Comparison of ENCODE assay signal across 16 mouse cellular contexts in the genomic region with DNA sequence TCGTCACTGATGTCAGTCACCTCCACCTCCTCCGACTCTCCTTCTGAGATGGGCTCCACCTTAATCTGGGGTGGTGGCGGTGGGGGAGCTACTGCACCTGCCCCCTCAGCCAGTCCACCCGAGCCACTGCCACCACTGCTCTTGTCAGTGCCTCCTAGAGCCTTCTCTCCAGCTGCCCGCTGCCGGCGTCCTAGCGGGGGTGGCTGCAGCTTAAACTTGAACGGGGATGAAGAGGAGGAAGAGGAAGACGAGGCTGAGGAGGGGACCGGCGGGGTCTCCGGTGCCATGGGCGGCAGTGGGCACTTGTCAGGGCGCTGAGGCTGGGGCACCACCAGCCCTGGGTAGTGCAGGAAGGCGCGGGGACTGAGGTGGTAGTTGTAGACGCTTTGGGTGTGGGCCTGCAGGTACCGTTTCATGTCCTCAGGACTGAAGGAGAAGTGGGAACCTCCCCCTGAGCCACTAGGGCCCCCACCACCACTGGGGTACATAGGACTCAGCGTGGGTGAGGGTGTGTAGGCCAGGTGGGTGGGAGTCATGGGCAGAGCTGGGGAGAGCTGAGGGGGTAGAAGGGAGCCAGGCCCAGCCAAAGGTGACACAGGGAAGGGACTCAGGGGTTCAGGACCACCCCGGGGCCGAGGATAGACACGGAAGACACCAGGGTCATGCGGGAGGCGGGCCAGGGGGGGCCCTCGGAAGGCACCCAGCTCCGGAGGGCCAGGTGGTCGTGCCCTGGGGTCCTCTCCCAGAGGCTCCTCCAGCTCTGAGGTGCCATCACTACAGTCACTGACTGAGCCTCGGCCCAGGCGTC. TPM values are rescaled to one million over a fixed set of nuclear protein-coding genes. Genes with fewer than 3 reads are reported as not detected.
DNase-seq lines count a peak whose midpoint lies in the region; ATAC-seq and TF ChIP-seq lines count a peak whose summit lies in the region.
"Had no signal": no experiment of that assay in that cellular context is flagged by ENCODE, and none has a peak within 500 bp of the region (broad histone marks: within the 10 kb centered on the region; RNA-seq: fewer than 3 reads in every experiment).

No protein-coding gene starts in this region.

- TF ChIP-seq CTCF in gastrocnemius, adult 2 months (IDR thresholded peaks at IDR 0.05): no peak
- TF ChIP-seq CTCF in E14TG2a.4 (conservative IDR thresholded peaks at IDR 0.05; ENCODE audit: low read length): no peak

- WGBS in embryonic facial prominence, embryonic 14.5 days: 83% methylated on average over 30 of the region's 30 CpGs
- WGBS in intestine, embryonic 16.5 days: 87% methylated on average over 30 of the region's 30 CpGs

- H3K27ac ChIP-seq in gastrocnemius, adult 2 months: peak overlapping the region; percentile 97; the same call in 1 of the 2 replicates
- H3K27ac ChIP-seq in embryonic facial prominence, embryonic 14.5 days (replicated peaks; ENCODE audit: low read depth, low read length): 0 out of 2 replicates have a peak overlapping the region, but pooled peaks have one; percentile 21
- H3K27ac ChIP-seq in intestine, embryonic 16.5 days (ENCODE audit: low read length): no peak overlapping the region
- H3K27ac ChIP-seq: macrophage had no signal

- DNase-seq in gastrocnemius, adult 2 months: peak; percentile 19
- DNase-seq in gastrocnemius, postnatal 4 days (ENCODE audit: low spot score in 2 of 2): no peak
- DNase-seq in kidney, adult 11 months: peak; percentile 16
- DNase-seq in kidney, adult 9 months: no peak
- DNase-seq in embryonic facial prominence, embryonic 14.5 days (ENCODE audit: low spot score): no peak
- DNase-seq in gastrocnemius, postnatal 36 days: no peak
- DNase-seq: B cell, adult 2 months; cerebellum, adult 18-20 months; right cerebral cortex, postnatal 14 days had no signal

- no peak overlapping the region for H3K4me2 ChIP-seq in embryonic facial prominence, embryonic 14.5 days (ENCODE audit: low read depth, low read length)
- H3K4me2 ChIP-seq in intestine, embryonic 16.5 days (ENCODE audit: low read depth, low read length): no peak overlapping the region
- H3K4me2 ChIP-seq: liver, embryonic 15.5 days had no signal

- no peak overlapping the region for H3K4me3 ChIP-seq in gastrocnemius, adult 2 months
- H3K4me3 ChIP-seq in E14TG2a.4 (replicated peaks; ENCODE audit: low read length): peak overlapping the region; percentile 98
- no peak overlapping the region for H3K4me3 ChIP-seq in embryonic facial prominence, embryonic 14.5 days (ENCODE audit: low read depth, low read length)
- H3K4me3 ChIP-seq in intestine, embryonic 16.5 days (ENCODE audit: low read length): no peak overlapping the region
- H3K4me3 ChIP-seq: liver, embryonic 15.5 days had no signal

- H3K4me1 ChIP-seq in E14TG2a.4 (replicated peaks; ENCODE audit: low read depth, low read length): peaks cover 79% of the 10 kb centered on the region
- peaks cover 20% of the 10 kb centered on the region for H3K4me1 ChIP-seq in embryonic facial prominence, embryonic 14.5 days (ENCODE audit: control insufficient read depth, insufficient read depth, low read length)
- H3K4me1 ChIP-seq in intestine, embryonic 16.5 days (ENCODE audit: control insufficient read depth, insufficient read depth, low read length): peaks cover 39% of the 10 kb centered on the region

- peaks cover 77% of the 10 kb centered on the region for H3K36me3 ChIP-seq in E14TG2a.4 (ENCODE audit: insufficient read depth, low read length)
- H3K36me3 ChIP-seq in embryonic facial prominence, embryonic 14.5 days (ENCODE audit: control insufficient read depth, insufficient read depth, low read length): peaks cover 56% of the 10 kb centered on the region
- H3K36me3 ChIP-seq in intestine, embryonic 16.5 days (ENCODE audit: control insufficient read depth, insufficient read depth, low read length): peaks cover 14% of the 10 kb centered on the region; the same call in 1 of the 2 replicates

- H3K9me3 ChIP-seq in E14TG2a.4 (ENCODE audit: low read length): no peaks in the 10 kb centered on the region
- no peaks in the 10 kb centered on the region for H3K9me3 ChIP-seq in embryonic facial prominence, embryonic 14.5 days (ENCODE audit: control insufficient read depth, low read length)
- no peaks in the 10 kb centered on the region for H3K9me3 ChIP-seq in intestine, embryonic 16.5 days (ENCODE audit: control insufficient read depth, low read length)
- H3K9me3 ChIP-seq: liver, embryonic 15.5 days had no signal

- H3K27me3 ChIP-seq in E14TG2a.4 (ENCODE audit: insufficient read depth, low read length): no peaks in the 10 kb centered on the region
- H3K27me3 ChIP-seq in embryonic facial prominence, embryonic 14.5 days (replicated peaks; ENCODE audit: control insufficient read depth, insufficient read depth, low read length): no peaks in the 10 kb centered on the region
- no peaks in the 10 kb centered on the region for H3K27me3 ChIP-seq in intestine, embryonic 16.5 days (replicated peaks; ENCODE audit: control insufficient read depth, insufficient read depth, low read length)

- intact Hi-C loops in gastrocnemius, adult 2 months (cut with DNase I): no loop called here
- intact Hi-C loops in gastrocnemius, postnatal 36 days (cut with DNase I): loop anchor here (2.0 to 5.0 kb wide), 5 partner anchors 26 to 148 kb away; partner anchors contain the start of gene Megf8

- no peak overlapping the region for H3K9ac ChIP-seq in embryonic facial prominence, embryonic 14.5 days (ENCODE audit: low read depth, low read length)
- no peak overlapping the region for H3K9ac ChIP-seq in intestine, embryonic 16.5 days (ENCODE audit: low read depth, low read length)
- H3K9ac ChIP-seq: liver, embryonic 15.5 days had no signal

- ATAC-seq in embryonic facial prominence, embryonic 14.5 days (ENCODE audit: low read depth): no peak
- no peak for ATAC-seq in intestine, embryonic 16.5 days
- ATAC-seq: activated CD4-positive, CD25-positive, alpha-beta regulatory T cell, adult 4 months; forebrain, embryonic 16.5 days; inflammation-experienced regulatory T-cells, adult 6 months had no signal

RNA-seq across cellular contexts. Expression of gene Erf, which starts 5.8 kb away (rescaled TPM):
- 1 to 10 TPM; 5.4 to 7.4 TPM for total RNA-seq in gastrocnemius, adult 2 months (2021)
- total RNA-seq in gastrocnemius, postnatal 4 days (2021): 10 to 100 TPM; 32.7 to 34.6 TPM
- polyA plus RNA-seq in embryonic facial prominence, embryonic 14.5 days (2014; fragmentation: Nextera tagmentation; extraction: Ambion mirVana): 23.3 and 26.0 TPM in 2 replicates
- 6.6 and 7.9 TPM in 2 replicates for polyA plus RNA-seq in intestine, embryonic 16.5 days (2015; fragmentation: Nextera tagmentation; extraction: Ambion mirVana)
- 1 to 10 TPM; 5.0 to 6.1 TPM for total RNA-seq in gastrocnemius, postnatal 36 days (2021)

RNA-seq across cellular contexts. Expression of gene Gsk3a, which starts 7.1 kb away (rescaled TPM):
- total RNA-seq in gastrocnemius, adult 2 months (2021): 10 to 100 TPM; 74.1 to 77.4 TPM
- total RNA-seq in gastrocnemius, postnatal 4 days (2021): 10 to 100 TPM; 62.8 to 63.2 TPM
- 14.3 and 14.8 TPM in 2 replicates for polyA plus RNA-seq in embryonic facial prominence, embryonic 14.5 days (2014; fragmentation: Nextera tagmentation; extraction: Ambion mirVana)
- polyA plus RNA-seq in intestine, embryonic 16.5 days (2015; fragmentation: Nextera tagmentation; extraction: Ambion mirVana): 4.0 and 5.9 TPM in 2 replicates
- total RNA-seq in gastrocnemius, postnatal 36 days (2021): 10 to 100 TPM; 64.0 to 69.6 TPM

RNA-seq across cellular contexts. Expression of gene Cic, which starts 22.7 kb away (rescaled TPM):
- total RNA-seq in gastrocnemius, adult 2 months (2021): 10 to 100 TPM; 37.0 to 40.4 TPM
- 100 to 1,000 TPM; 107 to 113 TPM for total RNA-seq in gastrocnemius, postnatal 4 days (2021)
- 48.8 and 49.0 TPM in 2 replicates for polyA plus RNA-seq in embryonic facial prominence, embryonic 14.5 days (2014; fragmentation: Nextera tagmentation; extraction: Ambion mirVana)
- polyA plus RNA-seq in intestine, embryonic 16.5 days (2015; fragmentation: Nextera tagmentation; extraction: Ambion mirVana): 17.3 and 19.9 TPM in 2 replicates
- 10 to 100 TPM; 31.4 to 37.6 TPM for total RNA-seq in gastrocnemius, postnatal 36 days (2021)

RNA-seq across cellular contexts. Expression of gene Zfp526, which starts 23.5 kb away (rescaled TPM):
- total RNA-seq in gastrocnemius, adult 2 months (2021): 1 to 10 TPM; 5.5 to 6.1 TPM
- total RNA-seq in gastrocnemius, postnatal 4 days (2021): 10 to 100 TPM; 10.6 to 11.3 TPM
- 4.1 and 4.4 TPM in 2 replicates for polyA plus RNA-seq in embryonic facial prominence, embryonic 14.5 days (2014; fragmentation: Nextera tagmentation; extraction: Ambion mirVana)
- 1.9 and 2.3 TPM in 2 replicates for polyA plus RNA-seq in intestine, embryonic 16.5 days (2015; fragmentation: Nextera tagmentation; extraction: Ambion mirVana)
- 1 to 10 TPM; 4.1 to 5.5 TPM for total RNA-seq in gastrocnemius, postnatal 36 days (2021)

RNA-seq across cellular contexts. Expression of gene Dedd2, which starts 24.4 kb away (rescaled TPM):
- 1 to 10 TPM; 9.3 to 9.4 TPM for total RNA-seq in gastrocnemius, adult 2 months (2021)
- 1 to 10 TPM; 6.6 to 8.3 TPM for total RNA-seq in gastrocnemius, postnatal 4 days (2021)
- 8.3 and 9.4 TPM in 2 replicates for polyA plus RNA-seq in embryonic facial prominence, embryonic 14.5 days (2014; fragmentation: Nextera tagmentation; extraction: Ambion mirVana)
- polyA plus RNA-seq in intestine, embryonic 16.5 days (2015; fragmentation: Nextera tagmentation; extraction: Ambion mirVana): 11.3 and 11.9 TPM in 2 replicates
- 10 to 100 TPM in 1 of 2 experiments, 1 to 10 TPM in 1; 8.4 to 10.7 TPM for total RNA-seq in gastrocnemius, postnatal 36 days (2021)

Comparison
In these comparisons a context has a peak if more than half of its experiments do, and no peak if none do; other contexts are left out.
1. DNase-seq: peak in gastrocnemius, adult 2 months (single experiment) and kidney, adult 11 months (single experiment); none in gastrocnemius, postnatal 4 days (0 of 2), kidney, adult 9 months (single experiment), embryonic facial prominence, embryonic 14.5 days (single experiment) and gastrocnemius, postnatal 36 days (0 of 2).